Comparison of ENCODE assay signal across 11 mouse cellular contexts in the genomic region with DNA sequence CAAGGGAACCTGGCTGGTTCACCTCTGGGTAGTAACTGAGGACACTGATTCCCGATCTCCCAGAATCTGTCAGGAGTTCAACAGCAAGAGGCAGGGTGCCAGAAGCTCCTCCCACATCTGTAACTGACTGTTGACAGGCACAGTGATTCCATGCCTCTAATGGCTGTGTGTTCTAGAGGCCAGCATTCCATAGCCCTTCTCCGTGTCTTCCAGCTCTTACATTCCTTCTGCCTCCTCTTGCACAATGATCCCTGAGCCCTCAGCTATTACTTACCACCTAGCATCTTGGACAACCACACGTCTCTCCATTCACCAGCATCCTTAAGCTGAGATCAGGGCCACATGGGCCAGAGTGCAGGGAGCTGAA.
DNase-seq lines count a peak whose midpoint lies in the region; ATAC-seq and TF ChIP-seq lines count a peak whose summit lies in the region.
"Had no signal": no experiment of that assay in that cellular context is flagged by ENCODE, and none has a peak within 500 bp of the region (broad histone marks: within the 10 kb centered on the region; RNA-seq: fewer than 3 reads in every experiment).

No protein-coding gene starts in this region.

- WGBS in kidney, postnatal 0 days = 13% methylated on average over 3 of the region's 3 CpGs
- 12% methylated on average over 3 of the region's 3 CpGs for WGBS in heart, embryonic 14.5 days

- peak; percentile 75 for DNase-seq in kidney, postnatal 0 days (ENCODE audit: low spot score)
- DNase-seq in kidney, adult 18-20 months = no peak
- peak; percentile 62 for DNase-seq in adipocyte (ENCODE audit: low spot score)
- DNase-seq in lung, postnatal 25 days (ENCODE audit: low spot score) = peak; percentile 39
- DNase-seq in left cerebral cortex, adult 11 months (ENCODE audit: low spot score) = no peak
- no peak for DNase-seq in right cerebral cortex, postnatal 4 days
- DNase-seq: thymus, adult 2 months had no signal

- H3K27me3 ChIP-seq in kidney, postnatal 0 days (ENCODE audit: insufficient read depth, low read length) = no peaks in the 10 kb centered on the region
- H3K27me3 ChIP-seq in heart, embryonic 14.5 days (ENCODE audit: control insufficient read depth, insufficient read depth, low read length) = peaks cover 2% of the 10 kb centered on the region; the same call in 1 of the 2 replicates
- H3K27me3 ChIP-seq: embryonic facial prominence, embryonic 15.5 days had no signal

- no peak for TF ChIP-seq CTCF in kidney, postnatal 0 days (IDR thresholded peaks at IDR 0.05; ENCODE audit: low read depth)

- ATAC-seq in kidney, postnatal 0 days (replicated peaks; ENCODE audit: low FRiP score, low read depth) = no peak; the same call in 1 of the 2 replicates
- peak; percentile 62; the same call in 1 of the 2 replicates for ATAC-seq in heart, embryonic 14.5 days (ENCODE audit: insufficient number of reproducible peaks, insufficient read depth, low FRiP score, low read depth)

- H3K9me3 ChIP-seq in kidney, postnatal 0 days (replicated peaks; ENCODE audit: low read length) = no peaks in the 10 kb centered on the region
- no peaks in the 10 kb centered on the region for H3K9me3 ChIP-seq in heart, embryonic 14.5 days (ENCODE audit: control insufficient read depth, low read length)
- H3K9me3 ChIP-seq: embryonic facial prominence, embryonic 15.5 days; G1E had no signal

- peaks cover 9% of the 10 kb centered on the region for H3K4me1 ChIP-seq in kidney, postnatal 0 days (replicated peaks; ENCODE audit: insufficient read depth, low read length)
- H3K4me1 ChIP-seq in heart, embryonic 14.5 days (ENCODE audit: control insufficient read depth in 2 of 2, insufficient read depth in 2 of 2, low read length in 2 of 2) = peaks cover 15 to 19% of the 10 kb centered on the region in 2 experiments

- H3K9ac ChIP-seq in kidney, postnatal 0 days (ENCODE audit: low read depth, low read length) = no peak overlapping the region
- H3K9ac ChIP-seq in heart, embryonic 14.5 days (ENCODE audit: low read length) = no peak overlapping the region
- H3K9ac ChIP-seq: embryonic facial prominence, embryonic 15.5 days had no signal

- H3K4me3 ChIP-seq in kidney, postnatal 0 days (replicated peaks; ENCODE audit: low read depth, low read length) = no peak overlapping the region
- no peak overlapping the region for H3K4me3 ChIP-seq in heart, embryonic 14.5 days (ENCODE audit: control insufficient read depth in 1 of 2, insufficient read depth in 1 of 2, low read depth in 1 of 2, low read length in 2 of 2)
- H3K4me3 ChIP-seq: embryonic facial prominence, embryonic 15.5 days had no signal

- no peak overlapping the region for H3K4me2 ChIP-seq in kidney, postnatal 0 days (ENCODE audit: low read length)
- H3K4me2 ChIP-seq in heart, embryonic 14.5 days (ENCODE audit: low read length) = no peak overlapping the region
- H3K4me2 ChIP-seq: embryonic facial prominence, embryonic 15.5 days; midbrain, embryonic 11.5 days had no signal

- no peaks in the 10 kb centered on the region for H3K36me3 ChIP-seq in kidney, postnatal 0 days (ENCODE audit: insufficient read depth, low read length)
- H3K36me3 ChIP-seq in heart, embryonic 14.5 days (ENCODE audit: control insufficient read depth, insufficient read depth, low read length) = no peaks in the 10 kb centered on the region
- H3K36me3 ChIP-seq: embryonic facial prominence, embryonic 15.5 days; G1E had no signal

- no peak overlapping the region for H3K27ac ChIP-seq in kidney, postnatal 0 days
- H3K27ac ChIP-seq in heart, embryonic 14.5 days (replicated peaks in 1 of 2; ENCODE audit: control insufficient read depth in 1 of 2, insufficient read depth in 1 of 2, low read depth in 2 of 2, low read length in 2 of 2) = peak overlapping the region in 1 of 2 experiments; percentile 44; a peak in 1 of 4 replicates
- H3K27ac ChIP-seq: embryonic facial prominence, embryonic 15.5 days had no signal

Comparison
In these comparisons a context has a peak if more than half of its experiments do, and no peak if none do; other contexts are left out.
1. DNase-seq: peak in kidney, postnatal 0 days (single experiment), adipocyte (single experiment) and lung, postnatal 25 days (single experiment); none in kidney, adult 18-20 months (single experiment), left cerebral cortex, adult 11 months (single experiment) and right cerebral cortex, postnatal 4 days (single experiment).